Mouse (Mus musculus): ENCODE measurements around the gene Pla2g4e.

DNA sequence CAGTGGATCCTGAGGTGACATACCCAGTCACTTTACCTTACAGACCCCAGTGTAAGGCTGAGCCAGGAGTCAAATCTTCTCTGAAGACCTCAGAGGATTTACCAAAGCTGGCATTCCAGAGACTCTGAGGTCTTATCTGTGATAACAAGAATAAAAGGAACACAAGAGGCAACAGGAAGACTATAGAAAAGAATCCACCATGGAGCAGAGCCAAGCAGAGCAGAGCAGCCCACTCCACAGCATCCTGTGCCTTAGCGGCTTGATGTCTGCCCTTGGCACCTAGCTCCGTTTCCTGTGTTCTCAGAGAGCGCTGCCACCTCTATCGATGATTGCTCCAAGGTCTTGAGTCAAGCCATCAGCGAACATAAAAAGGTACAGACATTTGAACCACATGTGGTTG is 104.8 kb downstream of the Pla2g4e start:
- TF ChIP-seq CTCF (IDR thresholded peaks at IDR 0.05; ENCODE audit: low read depth, low read length) (no peak), EP300 (IDR thresholded peaks at IDR 0.05; ENCODE audit: insufficient read depth, low read depth, low read length) (no peak)

Measured in ES-Bruce4 (cell line).